Mouse (Mus musculus): ENCODE results near the gene Ehbp1l1.

- TF ChIP-seq CTCF (conservative IDR thresholded peaks at IDR 0.05; ENCODE audit: insufficient read depth, insufficient read length, low read depth, low read length): no peak
- no peak for TF ChIP-seq POLR2A (IDR thresholded peaks at IDR 0.05; ENCODE audit: low read depth, low read length)
Observed at GRCm38 (mm10) chr19:5691601-5692000, 34.5 kb downstream of the Ehbp1l1 start.
